Mouse (Mus musculus) yolk sac, embryonic 10.5 days (tissue): ENCODE data around the gene Drd1.

Experiments used
- DNase-seq: peaks from one replicate; pipeline ENCODE4 v3.0.0-alpha.2; 2017; ENCODE audit warnings: low spot score

Gene Drd1

DNA sequence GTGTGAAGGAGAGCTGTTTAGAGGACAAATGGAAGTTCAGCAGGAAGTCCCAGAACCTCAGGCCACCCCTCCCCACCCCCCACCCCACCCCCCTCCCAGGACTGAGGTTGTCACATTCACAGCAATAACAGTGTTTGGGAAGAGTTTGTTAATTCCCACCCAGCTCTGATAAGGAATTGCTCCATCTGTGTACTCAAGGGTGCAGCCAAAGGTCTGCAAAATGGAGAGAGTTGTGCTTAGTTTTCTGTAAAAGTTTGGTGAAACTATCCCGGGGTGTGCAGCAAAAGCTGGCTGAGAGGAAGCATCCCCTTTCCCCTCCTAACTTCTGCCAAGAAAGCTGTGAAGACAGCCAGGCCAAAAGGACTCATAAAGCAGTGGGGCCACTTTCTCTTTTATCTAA, 17.6 kb upstream of the Drd1 start:
- peak; percentile 71 for DNase-seq

DNA sequence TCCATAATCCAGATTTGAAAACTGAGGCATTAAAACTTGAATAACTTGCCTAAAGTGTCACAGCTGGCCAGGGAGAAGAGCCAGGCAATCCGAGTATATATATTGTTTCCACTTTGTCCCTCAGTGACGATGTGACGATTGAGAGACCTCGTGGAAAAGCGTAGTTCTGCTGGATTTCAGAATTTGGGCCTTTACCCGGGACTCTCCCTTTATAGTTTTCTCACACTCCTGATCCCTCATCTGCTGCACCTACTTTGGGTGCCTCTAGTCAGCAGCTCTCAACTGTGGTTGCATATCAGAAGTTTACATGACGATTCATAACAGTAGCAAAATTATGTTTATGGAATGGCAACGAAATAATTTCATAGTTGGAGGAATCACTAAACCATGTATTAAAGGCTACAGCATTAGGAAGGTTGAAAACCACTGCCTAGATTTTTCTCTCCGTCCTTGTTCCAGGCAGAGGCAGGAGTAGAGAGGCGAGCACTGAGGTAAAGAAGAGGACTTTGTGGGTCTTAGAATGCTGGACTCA, 17.1 kb upstream of the Drd1 start:
- DNase-seq = peak; percentile 17

DNA sequence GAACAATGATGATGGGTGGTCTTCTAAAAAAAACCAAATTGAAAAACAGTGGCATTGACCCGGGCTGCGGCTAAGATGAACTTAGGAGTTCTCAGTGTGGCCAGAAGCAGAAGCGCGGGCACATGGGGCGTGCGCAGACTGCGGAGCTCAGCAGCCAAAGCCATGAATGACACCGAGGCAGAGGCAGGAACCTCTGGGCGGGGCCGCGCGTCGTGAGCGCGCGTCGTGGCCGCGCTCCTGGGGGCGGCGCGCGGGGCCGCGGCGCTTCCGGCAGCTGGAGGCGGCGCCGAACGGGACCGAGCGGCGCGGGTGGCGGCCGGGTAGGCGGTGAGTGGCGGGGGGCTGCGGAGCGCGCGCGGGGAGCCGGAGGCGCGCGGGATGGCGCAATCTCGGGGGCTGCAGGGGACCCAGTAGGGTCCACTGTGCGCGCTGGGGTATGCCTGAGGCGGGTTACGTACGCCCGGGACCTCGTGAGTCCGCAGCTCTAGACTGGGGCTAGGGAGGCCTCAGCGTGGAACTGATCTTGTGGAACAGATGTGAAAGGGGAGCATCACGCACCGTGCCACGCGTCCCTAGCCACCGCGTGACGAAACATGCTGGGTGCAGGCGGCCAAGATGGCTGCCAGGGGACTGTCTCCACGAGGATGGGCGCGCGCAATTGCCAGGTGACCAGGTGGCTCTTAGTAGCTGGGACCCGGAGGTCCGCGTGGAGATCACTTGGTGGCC, 16.3 kb upstream of the Drd1 start, which contains the start of gene Sfxn1:
TSS of gene Sfxn1 (plus strand) at position 264 of the 726 bp plus-strand sequence.
- DNase-seq = peak; percentile 82

DNA sequence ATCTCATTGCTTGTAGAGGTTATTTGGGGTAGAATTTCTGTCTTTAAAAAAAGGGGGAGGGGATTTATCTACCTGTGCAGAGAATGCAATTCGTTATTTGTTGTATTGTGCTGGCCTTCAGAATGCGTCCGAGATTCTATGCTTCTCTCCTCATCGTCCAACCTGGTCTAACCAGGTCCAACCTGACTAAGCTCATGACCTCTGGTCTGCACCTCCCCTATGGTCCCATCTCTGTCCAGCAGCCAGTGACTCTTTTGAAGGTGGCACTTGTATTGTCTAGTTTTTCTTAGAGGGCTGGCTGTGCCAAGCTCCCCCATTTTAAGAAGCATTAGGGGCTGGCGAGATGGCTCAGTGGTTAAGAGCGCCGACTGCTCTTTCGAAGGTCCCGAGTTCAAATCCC, 15.5 kb upstream of the Drd1 start:
- DNase-seq = no peak

DNA sequence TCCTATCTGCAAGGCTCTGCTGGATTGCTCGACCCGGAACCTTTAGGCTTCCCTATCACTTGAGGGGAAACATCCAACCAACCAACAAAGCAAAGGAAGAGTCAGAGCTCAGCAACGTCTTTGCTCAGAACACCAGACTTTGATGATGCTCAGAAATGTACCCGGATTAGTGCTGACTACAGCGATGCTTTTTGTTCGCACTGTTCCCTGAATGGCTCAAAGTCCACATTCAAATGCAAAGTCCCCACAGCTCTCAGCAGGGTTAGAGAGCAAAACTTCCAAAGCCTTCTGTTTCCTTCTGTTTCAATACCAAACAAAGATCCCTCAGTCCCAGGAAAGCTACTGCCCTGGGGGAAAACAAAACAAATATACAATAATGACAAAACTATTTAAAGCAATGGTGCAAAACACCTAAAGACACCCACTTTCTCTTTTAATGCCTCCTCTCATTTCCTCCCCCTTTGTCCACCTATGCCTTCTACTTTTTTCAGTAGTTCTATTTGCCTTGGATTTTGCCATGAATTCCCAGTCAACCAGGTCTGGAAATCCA, 12.2 kb upstream of the Drd1 start:
- peak; percentile 36 for DNase-seq

DNA sequence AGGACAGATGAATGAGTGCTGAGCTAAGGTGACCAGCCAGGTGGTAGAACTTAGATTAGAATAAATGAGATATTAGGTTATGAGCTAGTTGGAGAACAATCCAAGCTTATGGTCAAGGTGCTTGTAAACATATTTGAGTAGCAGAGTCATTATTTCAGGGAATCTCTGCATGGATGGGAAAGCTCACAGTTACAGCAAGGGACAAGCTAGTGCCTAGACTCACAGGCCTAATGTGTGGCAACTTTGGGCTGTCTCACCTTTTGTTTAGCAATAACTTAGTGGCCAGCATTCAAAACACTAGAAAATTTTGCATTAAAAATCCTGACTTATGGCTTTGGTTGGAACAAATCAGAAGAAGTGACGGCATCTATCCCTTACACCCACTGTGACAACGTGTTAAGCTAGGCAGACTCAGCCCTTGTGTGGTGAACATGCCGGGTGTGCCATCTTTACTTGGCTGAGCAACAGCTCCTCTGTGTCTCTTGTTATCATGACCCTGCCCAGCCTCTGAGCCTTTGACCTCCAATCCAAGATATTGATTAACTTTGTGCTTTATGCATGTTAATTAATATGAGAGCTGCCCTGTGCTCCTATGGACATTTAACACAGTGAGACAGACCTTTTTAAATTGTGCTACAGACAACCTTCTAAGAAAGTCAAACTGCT, 10.7 kb upstream of the Drd1 start:
- DNase-seq = no peak

DNA sequence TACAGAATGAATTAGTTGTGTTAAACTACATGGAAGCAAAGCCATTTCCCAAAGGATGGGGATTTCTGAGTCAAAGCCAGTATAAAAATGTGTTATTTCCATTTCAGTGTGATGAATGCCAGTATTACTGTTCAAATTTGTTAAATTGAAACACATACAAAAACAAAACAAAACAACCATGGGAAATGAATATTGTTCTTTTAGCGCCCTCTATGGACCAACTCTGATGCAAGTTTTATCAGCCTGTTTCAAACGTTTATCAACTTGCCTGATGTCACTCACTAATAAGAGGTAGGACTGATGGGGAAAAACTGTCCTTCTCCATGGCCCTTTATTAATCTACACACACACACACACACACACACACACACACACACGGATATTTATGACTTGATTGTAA, 7.8 kb upstream of the Drd1 start:
- no peak for DNase-seq

DNA sequence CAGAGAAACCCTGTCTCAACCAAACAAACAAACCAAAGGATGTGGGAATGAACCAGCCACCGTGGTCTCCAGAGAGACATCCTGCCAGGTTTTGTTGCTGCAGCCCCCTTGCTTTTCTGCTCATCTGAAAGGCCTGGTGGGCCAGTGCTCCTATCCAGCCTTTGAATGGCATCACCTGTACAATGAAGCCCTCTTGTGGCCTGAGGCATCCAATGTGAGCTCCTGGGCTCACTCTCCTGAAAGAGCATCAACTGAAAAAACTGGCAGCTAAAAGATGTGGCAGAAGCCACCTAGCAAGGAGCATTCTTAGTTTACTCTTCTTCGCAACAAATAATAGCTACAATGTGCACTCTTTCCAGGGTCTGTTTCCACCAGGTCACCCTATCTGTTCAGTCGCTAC, 6.6 kb upstream of the Drd1 start:
- DNase-seq = no peak

DNA sequence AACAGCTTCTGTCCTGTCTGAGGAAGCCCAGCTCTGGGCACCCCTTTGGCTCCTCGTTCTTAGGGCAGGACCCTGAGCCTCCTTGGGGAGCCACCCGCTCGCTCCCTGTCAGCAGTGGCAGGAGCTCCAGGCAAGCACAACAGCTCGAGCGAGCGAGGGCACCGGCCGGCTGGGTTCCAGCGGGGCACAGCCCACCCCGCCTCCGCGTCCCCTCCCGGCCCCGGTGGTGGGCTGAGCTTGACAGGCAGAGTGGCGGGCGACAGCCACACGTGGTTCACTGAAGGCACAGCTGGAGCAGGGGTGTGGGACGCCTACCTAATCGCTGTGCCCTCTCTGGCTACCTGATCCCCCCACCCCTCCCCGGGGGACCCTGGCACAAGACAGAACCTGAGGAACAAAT, 543 bp downstream of the Drd1 start:
- no peak for DNase-seq

DNA sequence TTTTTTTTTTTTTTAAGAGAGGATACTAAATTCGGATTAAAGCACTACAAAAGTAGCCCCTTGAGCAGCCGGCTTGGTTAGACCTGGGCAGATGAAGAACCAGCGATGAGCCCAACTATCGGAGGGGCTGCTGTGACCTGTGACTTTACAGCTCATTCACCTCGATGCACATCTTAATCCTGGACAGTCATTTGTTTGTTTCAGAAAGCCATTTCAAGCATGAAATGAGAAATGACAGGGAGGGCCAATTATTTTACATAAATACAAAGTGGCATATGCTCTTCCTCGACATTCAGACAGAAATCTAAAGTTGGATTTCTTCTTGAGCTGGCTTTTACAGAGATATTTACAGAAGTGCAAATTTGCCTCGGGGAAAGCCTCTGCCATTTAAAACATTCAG, 3.9 kb downstream of the Drd1 start:
- DNase-seq = no peak

DNA sequence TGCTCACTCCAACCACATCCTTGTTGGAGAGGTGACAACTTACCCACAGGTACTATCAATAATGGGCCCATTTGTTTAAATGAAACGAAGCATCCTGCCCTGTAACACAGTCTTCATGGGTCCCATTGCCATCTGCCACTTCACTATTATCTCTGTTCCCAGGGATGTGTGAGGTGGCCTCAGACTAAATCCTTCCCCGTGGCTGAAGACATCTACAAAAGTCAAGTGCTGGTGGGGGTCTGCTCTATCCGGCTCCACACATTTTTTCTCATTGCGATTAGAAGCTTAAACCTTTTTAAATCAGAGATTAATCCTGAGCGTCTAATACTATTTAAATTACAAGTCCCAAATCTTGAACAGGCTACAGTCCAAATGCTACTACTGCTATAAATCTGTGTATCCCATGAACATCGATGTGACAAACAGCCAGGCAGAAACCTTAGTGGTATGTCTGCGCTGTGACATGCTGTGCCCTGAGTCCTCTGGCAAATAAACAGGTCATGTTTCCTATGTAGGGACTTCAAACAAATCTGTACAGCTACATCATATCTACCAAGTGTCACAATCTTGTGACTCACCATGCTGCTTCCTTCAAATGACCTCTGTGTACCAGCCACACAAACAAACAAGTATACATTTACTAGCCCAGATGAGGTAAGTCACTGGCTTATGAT, 6.7 kb downstream of the Drd1 start:
- no peak for DNase-seq

DNA sequence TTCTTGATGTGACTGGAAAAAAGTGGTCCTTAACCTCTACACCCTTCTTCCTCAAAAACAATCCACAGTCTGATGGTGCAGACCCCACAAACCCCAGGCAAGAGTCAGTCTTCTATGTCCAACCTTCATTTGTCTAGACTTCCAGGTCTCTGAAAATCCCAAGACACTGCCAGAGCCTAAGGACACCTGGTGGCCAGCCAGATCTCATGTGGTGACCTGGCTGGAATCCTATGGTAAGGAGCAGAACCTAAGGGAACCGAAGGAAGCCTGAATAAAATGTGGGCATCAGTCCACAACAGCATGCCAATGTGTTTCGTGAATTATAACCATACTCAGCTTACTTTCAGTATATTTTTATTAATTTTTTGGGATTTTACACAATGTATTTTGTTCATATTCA, 15.2 kb downstream of the Drd1 start:
- DNase-seq = no peak

DNA sequence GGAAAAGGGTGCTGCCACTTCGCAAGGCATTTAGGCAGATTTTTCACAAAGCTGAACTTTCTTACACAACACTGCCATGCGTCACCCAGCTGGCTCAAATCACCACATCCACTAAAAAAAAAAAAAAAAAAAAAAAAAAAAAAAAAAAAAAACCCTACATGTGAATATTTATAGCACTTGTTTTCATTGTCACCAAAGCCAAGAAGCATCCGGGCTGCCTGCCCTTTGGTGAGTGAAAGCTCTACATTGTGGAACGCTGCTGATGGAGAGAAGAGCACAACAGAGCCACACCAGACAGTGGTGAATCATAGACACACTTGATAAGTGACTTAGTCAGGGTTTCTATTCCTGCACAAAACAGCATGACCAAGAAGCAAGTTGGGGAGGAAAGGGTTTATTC, 17.6 kb downstream of the Drd1 start:
- no peak for DNase-seq

DNA sequence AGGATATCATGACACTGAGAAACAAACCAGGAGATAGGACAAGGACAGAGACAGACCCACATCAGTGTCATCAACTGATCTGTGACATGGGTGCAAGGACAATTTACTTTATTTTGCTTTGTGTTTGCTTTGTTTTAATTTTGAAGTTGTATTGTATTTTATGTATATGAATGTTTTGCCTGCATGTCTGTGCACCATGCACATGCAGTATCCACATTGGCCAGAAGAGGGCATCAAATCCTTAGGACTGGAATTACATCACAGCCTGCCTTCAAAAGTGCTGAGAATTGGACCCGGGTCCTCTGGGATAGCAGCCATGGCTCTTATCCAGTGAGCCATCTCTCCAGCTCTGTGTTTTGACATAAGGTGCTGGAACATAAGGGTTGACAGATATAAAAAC, 20.0 kb downstream of the Drd1 start:
- no peak for DNase-seq

DNA sequence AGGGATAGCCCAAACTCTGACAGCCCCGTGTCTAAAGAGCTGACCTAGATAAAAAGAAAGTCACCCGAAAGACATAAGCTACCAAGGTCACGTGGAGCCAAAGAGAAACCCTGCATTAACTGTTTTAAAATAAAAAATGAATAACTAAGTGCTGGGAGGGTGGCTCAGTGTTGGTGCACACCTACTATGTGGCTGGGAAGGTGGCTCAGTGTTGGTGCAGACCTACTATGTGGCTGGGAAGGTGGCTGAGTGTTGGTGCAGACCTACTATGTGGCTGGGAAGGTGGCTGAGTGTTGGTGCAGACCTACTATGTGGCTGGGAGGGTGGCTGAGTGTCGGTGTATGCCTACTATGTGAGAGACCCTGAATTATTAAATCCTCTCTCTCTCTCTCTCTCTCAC, 21.9 kb downstream of the Drd1 start:
- DNase-seq = no peak

DNA sequence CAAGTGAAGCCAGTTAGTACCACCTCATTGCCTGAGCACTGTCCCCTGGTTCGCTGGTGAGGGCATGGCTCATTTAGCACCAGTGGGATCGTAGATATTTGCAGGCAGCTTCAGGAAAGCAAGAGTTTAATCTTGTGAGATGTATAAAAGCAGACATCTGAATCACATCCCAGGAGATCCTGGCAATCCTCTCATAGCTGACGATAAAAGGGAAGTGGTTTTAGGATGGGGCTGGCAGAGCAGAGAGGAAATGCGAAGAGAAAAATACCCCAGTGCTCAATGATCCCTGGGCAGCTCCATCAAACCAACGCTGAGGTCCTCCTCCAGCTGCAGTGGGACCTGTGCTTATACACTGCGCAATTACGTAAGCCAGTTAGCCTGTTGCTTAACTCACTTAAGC, 28.4 kb downstream of the Drd1 start:
- no peak for DNase-seq

DNA sequence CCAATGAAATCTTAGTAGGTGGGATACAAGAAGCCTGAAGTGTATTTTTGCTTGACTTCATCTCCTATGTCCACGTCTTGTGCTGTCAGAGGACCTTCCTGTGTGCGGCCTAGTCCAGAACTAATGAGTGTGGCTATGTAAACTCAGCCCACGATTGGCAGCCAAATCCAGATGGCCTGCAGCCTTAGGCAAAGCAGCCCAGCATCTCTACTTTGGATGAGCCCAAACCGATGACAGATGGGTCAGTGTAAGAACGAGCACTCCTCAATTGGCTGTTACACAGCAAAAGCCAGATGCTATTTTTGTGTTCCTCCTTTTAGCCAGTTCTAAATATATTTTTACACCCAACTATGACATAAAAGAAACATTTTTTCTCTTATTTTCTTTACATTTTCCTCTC, 32.2 kb downstream of the Drd1 start:
- no peak for DNase-seq

DNA sequence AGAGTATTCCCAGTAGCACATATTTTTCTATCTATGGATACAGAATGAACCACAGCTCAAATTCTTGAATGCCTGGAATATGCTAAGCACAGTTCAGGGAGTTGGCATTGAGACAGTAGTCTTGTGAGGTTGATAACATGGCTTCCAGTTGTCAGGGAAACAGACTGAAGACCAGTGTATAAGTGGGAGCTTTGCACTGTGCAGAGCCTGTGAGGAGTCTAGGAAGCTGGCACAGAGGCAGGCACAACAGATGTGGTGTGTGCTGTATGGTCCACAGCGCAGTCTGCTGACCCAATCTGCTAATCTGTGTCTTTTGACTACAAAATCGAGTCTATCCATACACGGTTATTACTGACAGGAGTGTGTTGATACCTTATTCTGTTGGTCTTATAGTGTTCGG, 46.8 kb downstream of the Drd1 start:
- DNase-seq = no peak
